Mouse (Mus musculus) liver, embryonic 14.5 days (tissue): Measurements from ENCODE around the gene Pcp4l1.

Experiments used
- CTCF ChIP-seq: IDR thresholded peaks from 2 replicates; pipeline ENCODE4 v1.5.1; 2016; ENCODE audit warnings: antibody characterized with exemption, low read depth, control low read depth
- EP300 ChIP-seq: IDR thresholded peaks from 2 replicates; pipeline ENCODE4 v1.6.1; 2016; ENCODE audit warnings: antibody characterized with exemption, low read depth

GRCm38 (mm10) chr1:171183620-171184019 lies 12.4 kb downstream of the Pcp4l1 start:
- TF ChIP-seq CTCF: no peak
- TF ChIP-seq EP300: no peak
